Mouse (Mus musculus) small intestine, adult 2 months (tissue): ENCODE data around the gene Yipf1.

Source experiments
- CTCF ChIP-seq: fragments of 200-500 bp; IDR thresholded peaks from 2 replicates; pipeline ENCODE4 v1.5.1; 2012; ENCODE audit warnings: low read depth, mild to moderate bottlenecking, control low read depth, inconsistent platforms, low read length, moderate library complexity, mixed read lengths; ENCODE audit not compliant: insufficient replicate concordance, insufficient read length; ENCODE audit errors: extremely low read depth
- POLR2A ChIP-seq: fragments of 200-500 bp; IDR thresholded peaks from 2 replicates; pipeline ENCODE4 v1.6.1; 2012; ENCODE audit warnings: low read depth, mild to moderate bottlenecking, control low read depth, inconsistent platforms, low read length, moderate library complexity

DNA sequence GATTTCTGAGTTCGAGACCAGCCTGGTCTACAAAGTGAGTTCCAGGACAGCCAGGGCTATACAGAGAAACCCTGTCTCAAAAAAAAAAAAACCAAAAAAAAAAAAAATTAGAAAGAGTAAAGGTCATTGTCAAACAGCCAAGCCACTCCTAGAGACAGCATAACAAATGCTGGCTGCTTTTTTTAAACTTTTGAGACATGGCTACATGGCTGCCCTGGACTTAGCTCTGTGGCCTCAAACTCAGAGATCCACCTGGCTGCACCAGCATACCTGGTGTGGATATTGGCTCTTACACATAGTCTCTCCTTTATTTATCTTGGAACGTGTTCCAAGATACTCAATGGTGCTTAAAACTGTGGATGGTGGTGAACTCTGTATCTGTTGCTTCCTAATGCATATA, 74.1 kb downstream of the Yipf1 start:
- no peak for TF ChIP-seq CTCF
- TF ChIP-seq POLR2A = no peak
